Mouse (Mus musculus) ovary, postnatal 10 days (tissue): Measurements from ENCODE around the gene 9230112D13Rik.

Experiments used
- DNase-seq: peaks from one replicate; pipeline ENCODE4 v3.0.0; 2022; ENCODE audit warnings: low spot score

9230112D13Rik gene

GRCm38 (mm10) chr14:34540685-34541162, 18.1 kb upstream of the 9230112D13Rik start:
- no peak for DNase-seq

DNA sequence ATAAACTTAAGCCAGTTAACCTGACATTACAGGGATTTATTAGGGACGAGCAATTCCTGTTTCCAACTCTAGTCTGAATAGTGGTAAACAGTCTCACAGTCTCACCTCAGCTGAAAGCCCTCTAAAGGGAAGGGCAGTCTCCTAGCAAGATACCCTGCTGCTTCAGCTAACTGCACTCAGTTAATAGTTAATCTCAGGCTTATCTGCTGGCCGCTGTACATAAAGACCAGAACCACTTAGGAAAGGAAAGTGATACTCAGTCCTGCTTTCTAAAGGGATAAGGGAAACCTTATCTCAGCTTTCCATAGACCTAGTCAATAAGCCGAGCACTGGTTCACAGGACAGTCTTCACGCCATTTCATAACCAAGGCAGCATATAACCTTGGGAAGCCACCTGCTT, 13.3 kb upstream of the 9230112D13Rik start:
- DNase-seq = no peak

DNA sequence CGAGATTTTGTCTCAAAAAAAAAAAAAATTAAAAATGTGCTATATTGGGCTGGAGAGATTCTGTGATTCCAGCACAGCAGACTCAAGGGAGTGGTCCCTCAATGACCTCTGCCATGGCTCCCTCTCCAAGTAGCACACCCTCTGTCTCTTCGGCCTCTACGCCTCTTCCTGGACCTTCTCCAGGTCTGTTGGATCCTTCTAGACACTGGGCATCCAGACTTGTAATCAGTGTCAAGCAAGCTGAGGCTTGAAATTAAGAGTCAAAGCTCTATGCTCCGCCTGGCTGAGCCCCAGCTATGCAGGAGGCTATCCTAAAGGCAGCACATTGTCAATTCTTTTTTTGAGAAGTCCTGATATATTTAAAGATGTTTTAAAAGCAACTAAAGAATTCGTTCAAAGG, 10.9 kb upstream of the 9230112D13Rik start:
- DNase-seq = no peak

- DNase-seq = no peak
Observed at GRCm38 (mm10) chr14:34532536-34532935, 9.9 kb upstream of the 9230112D13Rik start.

DNA sequence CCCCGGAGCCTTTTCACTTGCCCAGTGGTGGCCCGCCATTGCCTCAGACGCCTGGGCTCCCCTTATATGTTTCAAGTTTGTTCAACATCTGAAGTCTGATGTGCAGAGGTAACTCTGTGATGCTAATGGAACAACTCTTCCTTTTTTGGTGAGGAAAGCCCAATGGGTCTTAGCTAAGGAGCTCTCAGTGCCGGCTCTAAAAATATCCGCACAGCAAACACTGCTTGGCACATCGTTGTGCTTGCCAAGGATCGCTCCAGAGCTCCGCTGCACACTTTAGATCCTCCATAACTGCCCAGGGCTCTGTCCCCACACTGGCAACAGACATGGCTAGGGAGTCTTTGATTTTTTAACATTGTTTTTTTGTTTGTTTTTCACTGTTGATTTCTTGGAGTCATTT, 6.2 kb upstream of the 9230112D13Rik start:
- DNase-seq = no peak

DNA sequence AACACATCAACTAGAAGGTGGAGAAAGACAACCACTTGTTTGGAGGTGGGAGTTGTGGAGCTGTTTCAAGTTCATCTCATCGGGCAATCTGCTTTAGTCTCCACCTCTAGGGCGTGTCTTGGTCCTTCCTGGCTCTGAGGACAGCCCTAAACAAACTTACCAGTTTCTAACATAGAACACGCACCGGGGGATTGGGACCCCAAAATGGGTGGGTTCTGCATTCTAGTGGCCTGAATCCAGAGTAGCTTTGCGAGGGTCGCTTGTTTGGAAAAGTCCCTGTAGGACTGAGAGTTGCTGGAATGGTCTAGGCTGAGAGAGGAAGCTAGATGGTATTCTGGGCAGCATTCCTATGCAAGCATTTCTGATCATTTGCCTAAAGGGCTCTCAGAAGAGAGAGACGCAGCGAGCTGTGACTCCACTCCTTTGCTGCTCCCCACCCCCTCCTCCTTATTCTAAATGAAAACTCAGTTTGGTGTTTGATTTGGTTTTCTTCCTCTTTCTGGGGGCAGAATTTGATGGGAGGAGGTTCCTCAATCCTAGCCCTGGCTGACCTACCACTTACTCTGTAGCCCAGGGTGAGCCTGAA, 4.5 kb downstream of the 9230112D13Rik start:
- no peak for DNase-seq

DNA sequence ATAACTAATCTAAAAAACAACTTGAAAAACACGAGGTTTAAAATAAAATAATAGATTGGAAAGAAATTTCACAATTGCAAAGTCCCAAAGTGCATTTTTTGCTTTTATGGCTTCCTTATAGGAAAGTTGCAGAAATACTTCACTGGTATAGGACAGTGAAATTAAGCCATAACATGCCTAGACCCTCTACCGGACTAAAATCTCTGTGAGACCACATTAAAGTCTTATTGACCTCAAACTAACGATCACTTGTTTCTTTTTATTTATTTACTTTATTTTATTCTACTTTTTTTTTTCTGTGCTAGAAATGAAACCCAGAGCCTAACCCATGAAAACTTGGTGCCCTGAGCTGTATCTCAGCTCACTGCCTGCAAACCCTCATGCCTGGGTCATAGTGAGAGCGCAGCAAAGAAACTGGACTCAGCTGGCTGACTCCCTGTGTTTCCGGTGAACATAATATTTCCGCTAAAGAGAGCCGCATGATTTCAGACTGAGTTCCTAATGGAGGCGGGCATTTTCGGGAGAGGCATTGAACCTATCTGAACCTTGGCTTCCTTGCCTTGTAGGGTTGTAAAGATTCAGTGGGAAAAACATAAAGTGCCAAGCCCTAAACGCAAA, 5.5 kb downstream of the 9230112D13Rik start:
- no peak for DNase-seq

DNA sequence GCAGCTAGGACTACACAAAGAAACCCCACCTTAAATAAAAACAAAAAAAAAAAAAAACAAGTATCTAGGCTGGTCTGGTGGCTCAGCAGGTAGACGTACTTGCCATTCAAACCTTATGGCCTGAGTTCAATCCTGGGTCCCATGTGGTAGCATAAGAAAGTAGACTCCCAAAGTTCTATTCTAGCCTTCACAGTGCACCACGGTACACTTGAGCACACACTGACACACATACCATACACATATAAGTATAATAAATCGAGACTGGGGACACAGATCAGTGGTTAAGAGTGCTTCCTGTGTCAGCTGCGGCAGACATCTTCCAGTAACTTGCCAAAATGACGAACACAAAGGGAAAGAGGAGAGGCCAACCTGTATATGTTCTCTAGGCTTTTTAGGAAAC, 6.7 kb downstream of the 9230112D13Rik start:
- no peak for DNase-seq

GRCm38 (mm10) chr14:34514120-34514519, 8.5 kb downstream of the 9230112D13Rik start:
- DNase-seq = no peak

DNA sequence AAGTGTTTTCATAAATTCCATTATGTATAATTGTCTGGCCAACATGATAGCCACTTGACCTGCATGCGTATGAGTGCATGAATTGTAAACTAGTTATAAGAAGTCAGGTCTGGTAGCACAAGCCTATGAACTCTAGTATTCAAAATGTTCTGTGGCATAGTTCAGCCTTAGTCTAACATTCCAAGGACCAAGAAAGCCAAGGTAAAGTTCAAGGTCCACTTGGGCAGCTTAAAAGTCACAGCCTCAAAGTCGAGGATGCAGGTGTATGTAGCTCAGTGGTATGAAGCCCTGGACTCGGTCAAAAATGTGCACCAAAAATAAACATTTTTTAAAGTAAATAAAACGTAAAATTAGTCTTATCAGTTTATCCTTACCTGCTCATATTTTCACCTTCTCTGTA, 10.0 kb downstream of the 9230112D13Rik start:
- DNase-seq = no peak

DNA sequence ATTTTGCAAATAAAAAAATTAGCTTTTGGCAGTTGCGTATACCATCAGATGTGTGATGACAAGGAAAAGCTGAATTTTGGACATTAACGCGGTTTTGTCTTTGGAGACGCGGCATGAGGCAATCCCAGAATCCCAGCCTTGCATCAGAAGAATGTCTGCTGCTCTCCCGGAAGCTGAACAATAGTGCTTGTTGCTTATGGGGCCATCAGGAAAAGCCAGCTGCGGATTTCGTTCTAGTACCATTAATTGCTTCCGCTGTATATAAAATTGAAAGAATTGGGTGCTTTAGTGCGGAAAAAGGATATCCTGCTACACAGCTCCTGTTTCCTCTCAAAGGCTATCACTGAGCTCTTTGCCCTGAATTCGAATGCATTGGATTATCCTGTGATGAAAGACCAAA, 10.7 kb downstream of the 9230112D13Rik start:
- DNase-seq = no peak

GRCm38 (mm10) chr14:34508842-34509439, 13.7 kb downstream of the 9230112D13Rik start:
- DNase-seq = no peak

GRCm38 (mm10) chr14:34508187-34508840, 14.3 kb downstream of the 9230112D13Rik start:
- no peak for DNase-seq

DNA sequence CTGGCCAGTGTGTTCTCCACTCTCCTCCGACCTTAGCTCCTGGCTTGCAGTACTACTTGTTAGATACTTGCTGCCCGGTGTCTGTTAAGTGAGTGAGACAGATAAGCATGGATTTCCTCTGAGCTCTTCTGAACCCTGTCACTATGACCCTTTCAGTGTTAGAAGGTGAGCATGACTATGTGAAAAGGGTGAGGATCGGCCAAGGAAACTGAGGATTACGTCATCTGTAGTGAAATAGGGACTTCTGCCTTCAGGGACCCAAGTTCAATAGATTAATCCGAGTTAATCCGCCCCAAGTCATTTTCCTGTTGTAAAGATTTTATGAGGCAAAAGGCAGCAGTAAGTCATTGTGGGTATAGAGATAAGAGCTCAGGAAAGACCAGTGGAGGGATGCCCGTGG, 17.3 kb downstream of the 9230112D13Rik start:
- DNase-seq = no peak

DNA sequence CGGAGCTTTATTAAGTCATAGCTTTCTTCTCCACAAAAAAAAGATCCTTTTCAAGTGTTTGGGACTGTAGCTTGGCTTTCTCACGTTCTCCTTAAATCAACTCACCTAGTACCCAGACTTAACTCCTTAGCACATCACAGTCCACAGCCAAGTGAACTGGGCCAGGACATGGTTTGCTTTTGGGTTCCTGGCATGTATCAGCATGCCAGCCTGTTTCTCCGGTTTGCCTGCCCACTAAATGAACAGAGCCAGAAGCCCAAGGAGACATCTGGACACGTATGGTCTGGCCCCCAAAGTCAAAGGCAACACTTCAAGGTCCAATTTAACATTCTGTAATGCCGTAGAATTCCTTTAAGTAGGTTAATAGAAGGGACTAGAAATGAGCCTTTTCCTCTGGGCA, 18.2 kb downstream of the 9230112D13Rik start:
- no peak for DNase-seq

- DNase-seq = no peak
Observed at GRCm38 (mm10) chr14:34503759-34504158, 18.8 kb downstream of the 9230112D13Rik start.

DNA sequence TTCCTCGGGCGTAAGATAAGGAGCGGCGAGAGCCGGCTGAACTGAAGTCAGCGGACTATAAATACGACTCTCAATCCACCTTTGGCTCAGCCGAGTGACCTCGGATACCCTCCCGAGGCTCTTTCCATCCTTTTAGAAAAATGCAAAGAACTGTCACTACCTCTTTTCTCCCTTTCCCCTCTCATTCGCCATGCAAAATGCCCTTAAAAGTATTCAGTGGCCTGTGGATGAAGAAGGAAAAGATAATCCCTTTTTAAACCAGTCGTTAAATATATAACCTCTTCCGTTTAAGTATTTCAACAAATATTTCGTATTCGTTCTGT, 19.3 kb downstream of the 9230112D13Rik start, which contains the start of gene Bmpr1a:
Gene Bmpr1a (minus strand): TSS at position 17 of the 323 bp plus-strand sequence.
- no peak for DNase-seq

DNA sequence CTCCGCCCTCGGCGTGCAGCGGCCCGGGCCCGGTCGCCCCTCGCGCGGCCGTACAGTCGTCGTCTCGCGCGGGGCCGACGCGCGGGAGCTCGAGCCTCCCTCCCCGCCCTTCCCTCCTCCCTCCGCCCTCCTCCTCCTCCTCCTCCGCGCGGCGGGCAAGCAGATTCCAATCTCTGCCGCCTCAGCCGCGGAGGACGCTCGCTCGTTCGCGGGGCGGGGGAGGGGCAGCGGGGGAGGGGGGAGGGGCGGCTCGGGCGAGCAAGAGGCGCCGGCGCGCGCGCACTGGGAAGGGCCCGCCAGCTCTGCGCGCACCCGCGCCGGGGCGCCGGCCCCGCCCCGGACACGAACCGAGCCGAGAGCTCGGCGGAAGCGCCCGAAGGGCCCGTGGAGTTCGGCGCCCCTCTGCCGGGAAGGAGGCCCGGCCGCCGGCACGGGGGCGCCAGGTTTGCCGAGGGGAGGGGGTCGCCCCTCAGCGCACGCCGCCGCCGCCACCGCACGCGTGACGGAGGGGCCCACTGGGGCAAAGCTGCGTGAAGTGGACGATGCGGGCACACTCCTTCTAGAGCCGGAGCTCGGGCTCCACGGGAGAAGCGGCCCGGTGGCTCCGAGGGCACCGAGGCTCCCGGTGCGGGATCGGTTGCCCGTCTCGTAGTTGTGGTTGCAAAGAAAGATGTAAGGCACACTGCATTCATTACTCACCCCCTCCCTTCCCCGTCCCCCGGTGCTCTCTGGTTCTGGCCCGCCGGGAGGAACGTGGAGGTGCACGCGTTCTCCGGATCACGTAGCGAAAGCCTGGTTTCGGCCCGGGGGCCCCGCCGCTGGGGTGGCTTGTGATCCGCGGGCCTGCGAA, 19.9 kb downstream of the 9230112D13Rik start:
- DNase-seq = peak; percentile 75

DNA sequence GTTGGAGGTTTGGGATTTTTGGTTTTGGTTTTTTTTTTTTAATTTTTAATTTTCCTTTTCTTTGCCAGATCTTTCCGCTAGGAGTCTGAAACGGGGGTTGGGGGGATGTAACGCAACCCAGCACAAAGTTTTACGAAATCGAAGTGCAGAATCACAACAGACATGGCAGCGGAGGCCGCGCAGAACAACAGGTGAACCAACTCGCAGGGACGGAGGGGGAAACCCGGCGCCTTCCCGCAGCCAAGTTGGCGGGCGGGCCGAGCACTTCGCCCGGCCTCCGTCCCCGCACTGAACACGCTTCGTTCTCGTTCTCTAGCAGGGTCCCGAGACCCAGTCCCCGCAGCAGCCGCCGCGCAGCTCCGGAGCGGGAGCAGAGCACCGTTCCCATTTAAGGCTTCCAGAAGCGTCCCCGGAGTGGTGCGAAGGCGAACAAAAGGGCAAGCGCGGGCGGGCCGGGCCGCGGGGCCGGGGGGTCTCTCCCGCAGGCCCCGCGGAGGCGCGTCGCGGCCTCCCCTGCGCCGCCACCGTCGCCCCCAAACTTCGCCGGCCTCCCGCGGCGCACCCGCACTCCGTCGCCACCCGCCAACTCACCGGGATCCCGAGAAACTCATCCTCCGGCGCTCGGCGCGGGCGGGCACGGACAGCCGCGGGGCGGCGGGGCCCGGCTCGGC, 20.7 kb downstream of the 9230112D13Rik start:
- DNase-seq = peak; percentile 44

- no peak for DNase-seq
Observed at GRCm38 (mm10) chr14:34501447-34501803, 21.2 kb downstream of the 9230112D13Rik start.

DNA sequence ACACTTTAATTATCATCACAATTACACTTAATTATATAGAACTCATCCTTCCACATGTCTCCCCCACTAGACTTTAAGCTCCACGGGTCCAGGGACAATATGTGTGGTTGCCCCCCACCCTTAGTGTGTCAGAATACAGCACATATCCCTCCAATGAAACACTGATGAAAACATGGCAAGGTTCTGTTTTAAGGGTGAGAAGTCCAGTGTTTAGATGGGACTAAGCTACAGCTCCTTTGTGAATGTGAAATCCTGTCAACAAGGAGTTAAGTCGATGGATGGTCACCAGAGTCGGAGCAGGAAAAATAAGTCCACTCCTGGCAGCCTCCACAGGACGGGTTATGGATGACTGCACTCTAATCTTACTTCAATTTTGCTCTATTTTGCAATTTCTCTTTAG, 22.3 kb downstream of the 9230112D13Rik start:
- no peak for DNase-seq

GRCm38 (mm10) chr14:34499664-34500063, 22.9 kb downstream of the 9230112D13Rik start:
- DNase-seq = no peak
